Mouse (Mus musculus) midbrain, embryonic 13.5 days (tissue): ENCODE data around the gene Tbc1d9b. TPM values are rescaled to one million over a fixed set of nuclear protein-coding genes. Genes with fewer than 3 reads are reported as not detected.
A peak's percentile ranks its signal among the peaks of the same experiment; 100 is the strongest.

Experiments used
- ATAC-seq: fragments of 200-750 bp; cut with Nextera tagmentation; 2 replicates; pipeline ENCODE4 v1.8.0; 2017; ENCODE audit warnings: mild to moderate bottlenecking, moderate TSS enrichment, moderate library complexity
- H3K27ac ChIP-seq: fragments of 300-500 bp; sonication (generic); 2 replicates; pipeline ENCODE4 v1.5.1; 2015; ENCODE audit warnings: inconsistent platforms, mild to moderate bottlenecking, moderate library complexity
- H3K27me3 ChIP-seq: fragments of 300-500 bp; sonication (generic); 2 replicates; pipeline ENCODE4 v1.6.1; 2015; ENCODE audit warnings: mild to moderate bottlenecking, inconsistent platforms
- H3K36me3 ChIP-seq: fragments of 300-500 bp; sonication (generic); 2 replicates; pipeline ENCODE4 v1.6.1; 2015; ENCODE audit warnings: mild to moderate bottlenecking, inconsistent platforms
- H3K4me1 ChIP-seq: fragments of 300-500 bp; sonication (generic); replicated peaks from 2 replicates; pipeline ENCODE4 v1.6.1; 2015; ENCODE audit warnings: inconsistent platforms
- H3K4me2 ChIP-seq: fragments of 300-500 bp; sonication (generic); replicated peaks from 2 replicates; pipeline ENCODE4 v1.6.1; 2015; ENCODE audit warnings: moderate library complexity, mild to moderate bottlenecking, inconsistent platforms
- H3K4me3 ChIP-seq: fragments of 300-500 bp; sonication (generic); replicated peaks from 2 replicates; pipeline ENCODE4 v1.5.1; 2015; ENCODE audit warnings: mild to moderate bottlenecking, inconsistent platforms
- H3K9ac ChIP-seq: fragments of 300-500 bp; sonication (generic); replicated peaks from 2 replicates; pipeline ENCODE4 v1.6.1; 2015; ENCODE audit warnings: mild to moderate bottlenecking, inconsistent platforms
- H3K9me3 ChIP-seq: fragments of 300-500 bp; sonication (generic); 2 replicates; pipeline ENCODE4 v1.6.1; 2016; ENCODE audit warnings: mild to moderate bottlenecking, inconsistent platforms
- WGBS: fragments of 180-500 bp; shearing (Covaris S2); methylation state at CpG from one replicate; pipeline ENCODE4 v1.1.7; 2015; 5-methylcytosine and 5-hydroxymethylcytosine counted together
- polyA plus RNA-seq: library from polyadenylated mRNA; unstranded; fragments of >200 nt; fragmentation: Nextera tagmentation; extraction: Ambion mirVana; gene quantifications from 2 replicates; pipeline ENCODE4 v1.2.1, GENCODE M21; 2015

The Tbc1d9b gene
- polyA plus RNA-seq, 1 experiment from 2014 or later: 39.9 TPM

- H3K4me1 ChIP-seq: no peaks in the 10 kb centered on the region
- H3K9ac ChIP-seq: no peak overlapping the region
- ATAC-seq: no peak
- no peak overlapping the region for H3K4me2 ChIP-seq
- H3K27me3 ChIP-seq: no peaks in the 10 kb centered on the region
- H3K4me3 ChIP-seq: no peak overlapping the region
- H3K27ac ChIP-seq: no peak overlapping the region
- peaks cover 47% of the 10 kb centered on the region for H3K36me3 ChIP-seq
- 92% methylated on average over 3 of the region's 3 CpGs for WGBS
- H3K9me3 ChIP-seq: no peaks in the 10 kb centered on the region
Measured at GRCm38 (mm10) chr11:50184788-50185187, 53.6 kb downstream of the Tbc1d9b start.

DNA sequence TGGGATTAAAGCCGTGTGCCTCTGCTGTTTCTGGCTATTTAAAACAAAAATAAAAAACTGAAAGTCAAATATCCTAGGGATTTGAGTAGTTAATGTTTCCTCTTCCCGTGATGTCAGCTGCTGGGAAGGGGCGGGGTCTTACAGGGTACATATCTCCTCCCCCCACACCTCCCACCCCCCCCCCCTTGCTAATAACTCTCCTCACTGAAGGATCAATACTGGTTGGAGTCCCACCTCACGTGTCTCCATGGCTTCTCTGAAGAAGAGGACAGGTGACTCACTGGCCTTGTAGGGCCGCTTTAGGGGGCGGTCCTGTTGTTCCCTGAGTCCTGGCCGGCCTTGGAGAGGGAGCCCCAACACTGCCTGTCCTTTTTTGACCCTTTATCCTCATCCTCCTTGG, 57.5 kb downstream of the Tbc1d9b start:
- Histone ChIP-seq H3K9me3 (no peaks in the 10 kb centered on the region), H3K9ac (no peak overlapping the region), H3K27me3 (no peaks in the 10 kb centered on the region), H3K4me2 (no peak overlapping the region), H3K27ac (no peak overlapping the region), H3K36me3 (peaks cover 33% of the 10 kb centered on the region), H3K4me3 (no peak overlapping the region), H3K4me1 (no peaks in the 10 kb centered on the region)
- 82% methylated on average over 7 of the region's 7 CpGs for WGBS
- no peak for ATAC-seq

- ATAC-seq: no peak
- Histone ChIP-seq H3K27me3 (no peaks in the 10 kb centered on the region), H3K4me3 (no peak overlapping the region), H3K9ac (no peak overlapping the region), H3K4me2 (no peak overlapping the region), H3K4me1 (no peaks in the 10 kb centered on the region), H3K36me3 (peaks cover 39% of the 10 kb centered on the region), H3K27ac (no peak overlapping the region), H3K9me3 (no peaks in the 10 kb centered on the region)
- WGBS: 94% methylated on average over 4 of the region's 4 CpGs
Measured at GRCm38 (mm10) chr11:50190362-50190761, 59.2 kb downstream of the Tbc1d9b start.

DNA sequence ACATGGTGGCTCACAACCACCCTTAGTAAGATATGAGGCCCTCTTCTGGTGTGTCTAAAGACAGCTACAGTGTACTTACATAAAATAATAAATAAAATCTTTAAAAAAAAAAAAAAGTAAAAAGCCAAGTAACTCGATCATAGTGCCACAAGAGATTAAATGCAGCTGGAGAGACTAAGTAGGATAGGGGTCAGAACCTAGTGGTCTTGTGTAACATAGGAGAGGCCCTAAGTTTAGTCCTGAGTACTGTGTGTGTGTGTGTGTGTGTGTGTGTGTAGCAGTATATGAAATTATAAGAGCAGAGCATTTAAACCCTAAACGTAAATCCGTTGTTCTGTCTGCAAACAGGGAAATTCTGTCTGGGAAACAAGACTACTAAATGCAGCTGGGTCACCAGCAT, 61.1 kb downstream of the Tbc1d9b start:
- no peak for ATAC-seq
- H3K27me3 ChIP-seq: no peaks in the 10 kb centered on the region
- H3K36me3 ChIP-seq: peaks cover 47% of the 10 kb centered on the region

DNA sequence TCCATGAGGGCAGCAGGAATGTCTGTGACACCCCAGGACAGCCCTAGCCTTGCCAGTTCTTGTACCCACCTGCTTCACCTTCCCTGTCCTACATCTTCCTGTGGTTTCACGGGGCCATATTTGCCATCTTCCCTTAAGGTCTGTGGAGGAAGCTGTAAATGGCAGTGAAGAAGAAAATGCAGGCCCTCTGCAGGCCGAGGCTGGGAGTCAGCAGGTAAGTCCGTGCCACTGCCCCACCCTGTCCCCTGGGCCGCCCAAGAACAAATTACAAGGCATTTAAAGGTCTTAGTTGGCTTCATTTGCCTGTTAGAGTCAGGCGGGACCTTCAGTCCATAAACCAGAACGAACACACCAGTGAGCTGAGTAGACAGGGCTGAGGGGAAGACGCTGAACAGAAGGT, 62.9 kb downstream of the Tbc1d9b start:
- H3K36me3 ChIP-seq: peaks cover 54% of the 10 kb centered on the region

More for the DNA sequence above, 61.1 kb downstream of the Tbc1d9b start:
- Histone ChIP-seq H3K4me3 (no peak overlapping the region), H3K9ac (no peak overlapping the region), H3K9me3 (no peaks in the 10 kb centered on the region), H3K27ac (no peak overlapping the region), H3K4me1 (no peaks in the 10 kb centered on the region), H3K4me2 (no peak overlapping the region)
- 97% methylated on average over 3 of the region's 3 CpGs for WGBS

GRCm38 (mm10) chr11:50194793-50195192, 63.6 kb downstream of the Tbc1d9b start:
- no peaks in the 10 kb centered on the region for H3K27me3 ChIP-seq
- H3K4me1 ChIP-seq: no peaks in the 10 kb centered on the region
- H3K4me2 ChIP-seq: no peak overlapping the region
- H3K9me3 ChIP-seq: no peaks in the 10 kb centered on the region
- peaks cover 61% of the 10 kb centered on the region for H3K36me3 ChIP-seq
- H3K9ac ChIP-seq: no peak overlapping the region
- WGBS: 85% methylated on average over 4 of the region's 4 CpGs
- H3K27ac ChIP-seq: no peak overlapping the region
- no peak for ATAC-seq
- H3K4me3 ChIP-seq: no peak overlapping the region

More for the DNA sequence above, 62.9 kb downstream of the Tbc1d9b start:
- Histone ChIP-seq H3K9ac (no peak overlapping the region), H3K27ac (no peak overlapping the region), H3K4me3 (no peak overlapping the region), H3K4me2 (no peak overlapping the region), H3K9me3 (no peaks in the 10 kb centered on the region), H3K27me3 (no peaks in the 10 kb centered on the region), H3K4me1 (no peaks in the 10 kb centered on the region)
- ATAC-seq: no peak
- 82% methylated on average over 7 of the region's 7 CpGs for WGBS

GRCm38 (mm10) chr11:50197500-50197899, 66.3 kb downstream of the Tbc1d9b start:
- Histone ChIP-seq H3K27ac (no peak overlapping the region), H3K9me3 (no peaks in the 10 kb centered on the region), H3K4me3 (no peak overlapping the region), H3K9ac (no peak overlapping the region), H3K4me1 (no peaks in the 10 kb centered on the region), H3K4me2 (no peak overlapping the region), H3K27me3 (no peaks in the 10 kb centered on the region), H3K36me3 (peaks cover 84% of the 10 kb centered on the region)
- ATAC-seq: no peak
- 91% methylated on average over 4 of the region's 4 CpGs for WGBS

DNA sequence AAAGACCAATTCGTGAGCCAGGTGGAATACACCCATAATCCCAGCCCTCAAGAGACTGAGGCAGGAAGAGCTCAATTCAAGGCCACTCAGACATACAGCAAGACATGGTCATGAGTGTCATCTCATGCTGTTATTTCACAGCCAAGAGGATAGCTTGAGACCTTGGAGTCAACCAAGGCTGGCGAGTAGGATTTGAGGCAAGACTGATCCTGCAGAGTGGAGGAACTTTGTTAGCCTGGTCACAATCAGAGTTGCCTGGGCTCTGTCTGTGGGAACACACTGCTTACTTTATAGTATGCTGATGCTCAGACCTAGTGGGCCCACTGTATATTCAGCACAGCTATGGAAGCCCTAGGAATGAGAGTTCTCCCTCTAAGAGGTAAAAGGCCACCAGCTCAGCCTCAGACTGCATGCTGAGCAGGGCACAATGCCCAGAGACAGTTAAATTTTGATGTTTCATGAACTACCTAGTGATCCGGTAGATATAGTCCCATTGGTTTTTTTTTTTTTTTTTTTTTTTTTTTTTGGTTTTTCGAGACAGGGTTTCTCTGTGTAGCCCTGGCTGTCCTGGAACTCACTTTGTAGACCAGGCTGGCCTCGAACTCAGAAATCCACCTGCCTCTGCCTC, 67.1 kb downstream of the Tbc1d9b start:
- Histone ChIP-seq H3K4me3 (no peak overlapping the region), H3K27ac (no peak overlapping the region), H3K27me3 (no peaks in the 10 kb centered on the region), H3K9me3 (no peaks in the 10 kb centered on the region), H3K4me1 (no peaks in the 10 kb centered on the region), H3K36me3 (peaks cover 93% of the 10 kb centered on the region), H3K4me2 (no peak overlapping the region), H3K9ac (no peak overlapping the region)
- 0 out of 2 replicates have a peak, but pooled peaks have one; percentile 24 for ATAC-seq
- WGBS: 93% methylated on average over 4 of the region's 5 CpGs

- Histone ChIP-seq H3K27ac (no peak overlapping the region), H3K4me2 (no peak overlapping the region), H3K9ac (no peak overlapping the region), H3K4me3 (no peak overlapping the region), H3K9me3 (no peaks in the 10 kb centered on the region), H3K4me1 (no peaks in the 10 kb centered on the region), H3K36me3 (peaks cover 92% of the 10 kb centered on the region), H3K27me3 (no peaks in the 10 kb centered on the region)
- WGBS: 92% methylated on average over 2 of the region's 2 CpGs
- no peak for ATAC-seq
Measured at GRCm38 (mm10) chr11:50198916-50199315, 67.7 kb downstream of the Tbc1d9b start.

GRCm38 (mm10) chr11:50200613-50201012, 69.4 kb downstream of the Tbc1d9b start:
- H3K27ac ChIP-seq: no peak overlapping the region
- no peaks in the 10 kb centered on the region for H3K4me1 ChIP-seq
- no peak overlapping the region for H3K4me2 ChIP-seq
- H3K9ac ChIP-seq: no peak overlapping the region
- H3K9me3 ChIP-seq: no peaks in the 10 kb centered on the region
- WGBS: 90% methylated on average over 8 of the region's 8 CpGs
- ATAC-seq: no peak
- H3K36me3 ChIP-seq: peaks cover 95% of the 10 kb centered on the region
- no peaks in the 10 kb centered on the region for H3K27me3 ChIP-seq
- H3K4me3 ChIP-seq: no peak overlapping the region

DNA sequence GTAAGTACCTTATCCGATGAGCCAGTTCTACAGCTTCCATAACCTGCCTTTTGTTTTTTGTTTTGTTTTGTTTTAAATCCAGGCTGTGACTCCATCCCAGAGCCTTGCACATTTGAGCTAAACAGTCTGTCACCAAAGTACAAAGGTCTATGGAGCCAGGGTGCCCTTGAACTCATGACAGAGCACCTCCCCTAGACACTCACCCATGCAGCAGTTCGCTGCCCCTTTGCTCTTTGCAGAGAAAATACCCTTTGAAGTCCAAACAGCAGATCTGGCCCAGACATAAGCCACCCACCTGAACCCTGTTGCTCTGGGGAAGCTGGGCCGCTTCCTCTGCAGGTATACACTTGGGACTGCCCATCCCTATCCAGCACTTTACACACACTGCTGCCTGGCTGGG, 70.4 kb downstream of the Tbc1d9b start:
- Histone ChIP-seq H3K27me3 (no peaks in the 10 kb centered on the region), H3K9ac (no peak overlapping the region), H3K4me1 (no peaks in the 10 kb centered on the region), H3K36me3 (peaks cover 97% of the 10 kb centered on the region), H3K4me3 (no peak overlapping the region), H3K9me3 (no peaks in the 10 kb centered on the region), H3K27ac (no peak overlapping the region), H3K4me2 (no peak overlapping the region)
- 95% methylated on average over 3 of the region's 3 CpGs for WGBS
- no peak for ATAC-seq

- no peak overlapping the region for H3K9ac ChIP-seq
- peaks cover 6% of the 10 kb centered on the region for H3K4me1 ChIP-seq
- H3K9me3 ChIP-seq: no peaks in the 10 kb centered on the region
- 93% methylated on average over 9 of the region's 9 CpGs for WGBS
- no peak overlapping the region for H3K4me3 ChIP-seq
- H3K27ac ChIP-seq: no peak overlapping the region
- H3K27me3 ChIP-seq: no peaks in the 10 kb centered on the region
- peaks cover 94% of the 10 kb centered on the region for H3K36me3 ChIP-seq
- no peak for ATAC-seq
- no peak overlapping the region for H3K4me2 ChIP-seq
Measured at GRCm38 (mm10) chr11:50203302-50203827, 72.2 kb downstream of the Tbc1d9b start.

- Histone ChIP-seq H3K4me1 (peaks cover 16% of the 10 kb centered on the region), H3K27me3 (no peaks in the 10 kb centered on the region), H3K4me3 (no peak overlapping the region), H3K4me2 (no peak overlapping the region), H3K27ac (no peak overlapping the region), H3K9me3 (no peaks in the 10 kb centered on the region), H3K36me3 (peaks cover 76% of the 10 kb centered on the region), H3K9ac (no peak overlapping the region)
- ATAC-seq: no peak
- WGBS: 93% methylated on average over 3 of the region's 3 CpGs
Measured at GRCm38 (mm10) chr11:50205434-50205833, 74.2 kb downstream of the Tbc1d9b start.
